Mouse (Mus musculus): ENCODE measurements at regions not wholly inside any gene's neighbourhood (a gene's known extent, or its start where the extent isn't known, plus 50 kb on each side); places are given as distances from the start of the nearest gene placed in this dataset.
"Not testable (repeated sequence)": the region's sequence is repeated elsewhere in the genome, so short reads cannot be mapped to it uniquely, and the experiment has no call there.

- TF ChIP-seq POLR2A (IDR thresholded peaks at IDR 0.05; ENCODE audit: insufficient read depth, low read depth, low read length) (no peak), EP300 (IDR thresholded peaks at IDR 0.05; ENCODE audit: insufficient read depth, low read depth, low read length) (no peak), CTCF (IDR thresholded peaks at IDR 0.05) (no peak)
- intact Hi-C loops (cut with DNase I) = no loop called here
- no peaks in the 10 kb centered on the region for H3K36me3 ChIP-seq (ENCODE audit: control insufficient read depth, insufficient read depth, low read length)
- 0 out of 2 replicates have a peak, but pooled peaks cover 2% of the 10 kb centered on the region for H3K27me3 ChIP-seq (ENCODE audit: control insufficient read depth, insufficient read depth, low read length)
- no peak for DNase-seq
- H3K4me1 ChIP-seq (ENCODE audit: control insufficient read depth, insufficient read depth, low read length) = no peaks in the 10 kb centered on the region
- 37% methylated on average over 9 of the region's 9 CpGs for WGBS
- H3K4me3 ChIP-seq = no peak overlapping the region
- no peaks in the 10 kb centered on the region for H3K79me2 ChIP-seq (replicated peaks; ENCODE audit: control insufficient read depth, insufficient read depth, low read length)
- no peak overlapping the region for H3K9ac ChIP-seq (ENCODE audit: low read depth, low read length)
- H3K27ac ChIP-seq = no peak overlapping the region
These were observed 65.4 kb upstream of the Top1 start for GRCm38 (mm10) chr2:160580250-160580649.

GRCm38 (mm10) chr2:160581029-160581428 is 64.7 kb upstream of the Top1 start:
- H3K4me3 ChIP-seq = no peak overlapping the region
- no peak overlapping the region for H3K9ac ChIP-seq (ENCODE audit: low read depth, low read length)
- TF ChIP-seq EP300 (IDR thresholded peaks at IDR 0.05; ENCODE audit: insufficient read depth, low read depth, low read length) = no peak
- TF ChIP-seq CTCF (IDR thresholded peaks at IDR 0.05) = no peak
- TF ChIP-seq POLR2A (IDR thresholded peaks at IDR 0.05; ENCODE audit: insufficient read depth, low read depth, low read length) = no peak
- no peak for DNase-seq
- H3K27me3 ChIP-seq (ENCODE audit: control insufficient read depth, insufficient read depth, low read length) = 0 out of 2 replicates have a peak, but pooled peaks cover 2% of the 10 kb centered on the region
- H3K79me2 ChIP-seq (replicated peaks; ENCODE audit: control insufficient read depth, insufficient read depth, low read length) = no peaks in the 10 kb centered on the region
- no peak overlapping the region for H3K27ac ChIP-seq
- no peaks in the 10 kb centered on the region for H3K4me1 ChIP-seq (ENCODE audit: control insufficient read depth, insufficient read depth, low read length)
- 8% methylated on average over 9 of the region's 9 CpGs for WGBS
- H3K36me3 ChIP-seq (ENCODE audit: control insufficient read depth, insufficient read depth, low read length) = no peaks in the 10 kb centered on the region
- intact Hi-C loops (cut with DNase I) = no loop called here

DNA sequence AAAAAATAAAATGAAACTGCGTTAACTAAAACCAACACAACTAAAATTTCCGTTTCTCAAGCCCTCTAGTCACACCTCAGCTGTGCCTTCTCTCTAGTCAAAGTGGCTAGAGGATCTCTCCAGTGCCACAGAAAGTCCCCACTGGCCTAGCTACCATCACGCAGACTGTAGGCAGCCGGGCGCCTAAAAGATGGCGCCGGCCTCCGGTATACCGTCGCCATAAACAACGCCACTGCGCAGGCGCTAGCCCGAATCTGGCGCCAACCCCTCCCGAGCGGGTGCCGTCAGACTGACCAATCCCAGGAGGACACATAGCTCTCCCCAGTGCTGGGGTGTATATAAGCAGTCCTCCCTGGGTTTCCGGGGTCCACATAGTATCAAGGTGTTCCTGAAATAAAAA is 62.7 kb upstream of the Top1 start:
- intact Hi-C loops (cut with DNase I); H3K4me1 ChIP-seq (ENCODE audit: control insufficient read depth, insufficient read depth, low read length); H3K9ac ChIP-seq (ENCODE audit: low read depth, low read length); H3K27me3 ChIP-seq (ENCODE audit: control insufficient read depth, insufficient read depth, low read length); DNase-seq; H3K36me3 ChIP-seq (ENCODE audit: control insufficient read depth, insufficient read depth, low read length); H3K27ac ChIP-seq; H3K4me3 ChIP-seq; H3K79me2 ChIP-seq (replicated peaks; ENCODE audit: control insufficient read depth, insufficient read depth, low read length): not testable (repeated sequence)
- WGBS = 95% methylated on average over 19 of the region's 19 CpGs

DNA sequence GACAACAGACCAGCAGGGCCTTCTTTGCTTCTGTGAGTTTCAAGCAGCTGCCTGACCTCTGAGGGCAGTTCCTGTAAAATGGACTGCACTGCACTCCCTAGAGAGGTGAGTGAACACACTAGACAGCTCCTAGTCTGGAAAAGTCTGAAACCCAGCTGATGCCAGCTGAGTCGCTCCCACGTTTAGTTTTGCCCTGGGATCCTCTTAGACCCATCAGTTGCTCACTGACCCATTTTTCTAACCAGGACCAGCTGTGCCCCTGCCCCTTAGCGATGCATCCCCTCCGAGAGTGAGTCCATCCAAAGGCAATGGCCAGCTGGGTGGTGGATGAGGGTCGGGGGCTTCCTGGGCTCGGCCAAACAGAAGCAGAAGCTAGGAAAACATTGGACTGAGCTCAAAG is 62.2 kb upstream of the Top1 start:
- DNase-seq = no peak
- no peak overlapping the region for H3K27ac ChIP-seq
- H3K79me2 ChIP-seq (replicated peaks; ENCODE audit: control insufficient read depth, insufficient read depth, low read length) = no peaks in the 10 kb centered on the region
- TF ChIP-seq POLR2A (IDR thresholded peaks at IDR 0.05; ENCODE audit: insufficient read depth, low read depth, low read length) = no peak
- intact Hi-C loops (cut with DNase I) = no loop called here
- WGBS = 81% methylated on average over 6 of the region's 6 CpGs
- H3K4me3 ChIP-seq = no peak overlapping the region
- H3K36me3 ChIP-seq (ENCODE audit: control insufficient read depth, insufficient read depth, low read length) = no peaks in the 10 kb centered on the region
- H3K4me1 ChIP-seq (ENCODE audit: control insufficient read depth, insufficient read depth, low read length) = no peaks in the 10 kb centered on the region
- H3K27me3 ChIP-seq (ENCODE audit: control insufficient read depth, insufficient read depth, low read length) = peaks cover 2% of the 10 kb centered on the region; the same call in 1 of the 2 replicates
- H3K9ac ChIP-seq (ENCODE audit: low read depth, low read length) = no peak overlapping the region

- H3K79me2 ChIP-seq (replicated peaks; ENCODE audit: control insufficient read depth, insufficient read depth, low read length) = no peaks in the 10 kb centered on the region
- TF ChIP-seq POLR2A (IDR thresholded peaks at IDR 0.05; ENCODE audit: insufficient read depth, low read depth, low read length) (no peak), CTCF (IDR thresholded peaks at IDR 0.05) (no peak), EP300 (IDR thresholded peaks at IDR 0.05; ENCODE audit: insufficient read depth, low read depth, low read length) (no peak)
- no peaks in the 10 kb centered on the region for H3K36me3 ChIP-seq (ENCODE audit: control insufficient read depth, insufficient read depth, low read length)
- intact Hi-C loops (cut with DNase I) = no loop called here
- no peak overlapping the region for H3K27ac ChIP-seq
- DNase-seq = no peak
- no peaks in the 10 kb centered on the region; the same call in 1 of the 2 replicates for H3K27me3 ChIP-seq (ENCODE audit: control insufficient read depth, insufficient read depth, low read length)
- H3K4me1 ChIP-seq (ENCODE audit: control insufficient read depth, insufficient read depth, low read length) = no peaks in the 10 kb centered on the region
- H3K4me3 ChIP-seq = no peak overlapping the region
- 55% methylated on average over 9 of the region's 9 CpGs for WGBS
- no peak overlapping the region for H3K9ac ChIP-seq (ENCODE audit: low read depth, low read length)
These were observed 61.1 kb upstream of the Top1 start for GRCm38 (mm10) chr2:160584568-160584967.

- no peak overlapping the region for H3K4me3 ChIP-seq
- WGBS = 84% methylated on average over 9 of the region's 9 CpGs
- intact Hi-C loops (cut with DNase I) = no loop called here
These were observed 58.5 kb upstream of the Top1 start for GRCm38 (mm10) chr2:160587015-160587835.

More at GRCm38 (mm10) chr2:160587015-160587835, 58.5 kb upstream of the Top1 start:
- Histone ChIP-seq H3K27me3 (ENCODE audit: control insufficient read depth, insufficient read depth, low read length) (no peaks in the 10 kb centered on the region; the same call in 1 of the 2 replicates), H3K4me1 (ENCODE audit: control insufficient read depth, insufficient read depth, low read length) (no peaks in the 10 kb centered on the region), H3K36me3 (ENCODE audit: control insufficient read depth, insufficient read depth, low read length) (no peaks in the 10 kb centered on the region), H3K27ac (no peak overlapping the region), H3K9ac (ENCODE audit: low read depth, low read length) (no peak overlapping the region), H3K79me2 (replicated peaks; ENCODE audit: control insufficient read depth, insufficient read depth, low read length) (no peaks in the 10 kb centered on the region)
- no peak for DNase-seq
- no peak for TF ChIP-seq EP300 (IDR thresholded peaks at IDR 0.05; ENCODE audit: insufficient read depth, low read depth, low read length)
- peak; percentile 21; the same call in 1 of the 2 replicates for TF ChIP-seq CTCF (IDR thresholded peaks at IDR 0.05)
